Mouse (Mus musculus) kidney, postnatal 0 days (tissue): ENCODE results near the gene Tnrc6a. TPM values are rescaled to one million over a fixed set of nuclear protein-coding genes. Genes with fewer than 3 reads are reported as not detected.

ENCODE experiments used
- ATAC-seq: fragments of 200-750 bp; cut with Nextera tagmentation; replicated peaks from 2 replicates; pipeline ENCODE4 v1.8.0; 2017; ENCODE audit warnings: low read depth, moderate number of reproducible peaks, moderate TSS enrichment, moderate library complexity; ENCODE audit not compliant: low FRiP score
- DNase-seq: peaks from one replicate; pipeline ENCODE4 v3.0.0-alpha.2; 2016; ENCODE audit warnings: low spot score
- H3K27ac ChIP-seq: fragments of 300-500 bp; sonication (generic); 2 replicates; pipeline ENCODE4 v1.5.1; 2014; ENCODE audit warnings: mild to moderate bottlenecking
- H3K27me3 ChIP-seq: fragments of 300-500 bp; sonication (generic); 2 replicates; pipeline ENCODE4 v1.6.1; 2014; ENCODE audit warnings: low read length, mixed read lengths; ENCODE audit not compliant: insufficient read depth
- H3K36me3 ChIP-seq: fragments of 300-500 bp; sonication (generic); 2 replicates; pipeline ENCODE4 v1.6.1; 2014; ENCODE audit warnings: low read length, mixed read lengths; ENCODE audit not compliant: insufficient read depth
- H3K4me1 ChIP-seq: fragments of 300-500 bp; sonication (generic); replicated peaks from 2 replicates; pipeline ENCODE4 v1.6.1; 2014; ENCODE audit warnings: antibody characterized with exemption, low read length, mixed read lengths; ENCODE audit not compliant: insufficient read depth
- H3K4me2 ChIP-seq: fragments of 300-500 bp; sonication (generic); 2 replicates; pipeline ENCODE4 v1.6.1; 2014; ENCODE audit warnings: mild to moderate bottlenecking, low read length, moderate library complexity, mixed read lengths
- H3K4me3 ChIP-seq: fragments of 300-500 bp; sonication (generic); replicated peaks from 2 replicates; pipeline ENCODE4 v1.5.1; 2014; ENCODE audit warnings: low read depth, low read length
- H3K9ac ChIP-seq: fragments of 300-500 bp; sonication (generic); 2 replicates; pipeline ENCODE4 v1.6.1; 2014; ENCODE audit warnings: low read depth, low read length
- H3K9me3 ChIP-seq: fragments of 300-500 bp; sonication (generic); replicated peaks from 2 replicates; pipeline ENCODE4 v1.6.1; 2016; ENCODE audit warnings: low read length, inconsistent platforms, mixed read lengths
- CTCF ChIP-seq: IDR thresholded peaks from 2 replicates; pipeline ENCODE4 v1.5.1; 2016; ENCODE audit warnings: antibody characterized with exemption, low read depth, mild to moderate bottlenecking, moderate library complexity
- whole genome bisulfite sequencing: fragments of 180-500 bp; shearing (Covaris S2); extraction: QIAGEN DNeasy Blood & Tissue Kit; methylation state at CpG from one replicate; pipeline ENCODE4 v1.1.7; 2014; 5-methylcytosine and 5-hydroxymethylcytosine counted together
- polyA plus RNA-seq: library from polyadenylated mRNA; unstranded; fragments of >200 nt; fragmentation: Nextera tagmentation; extraction: Ambion mirVana; gene quantifications from 2 replicates; pipeline ENCODE4 v1.2.1, GENCODE M21; 2015

The Tnrc6a gene
- polyA plus RNA-seq, 1 experiment from 2014 or later, result 58.0 TPM

GRCm38 (mm10) chr7:123191731-123192130, 68.0 kb downstream of the Tnrc6a start:
- peak; percentile 50 for ATAC-seq
- no peak overlapping the region for H3K27ac ChIP-seq
- 65% methylated on average over 5 of the region's 5 CpGs for WGBS

GRCm38 (mm10) chr7:123193201-123193600, 69.5 kb downstream of the Tnrc6a start:
- H3K4me1 ChIP-seq, result no peaks in the 10 kb centered on the region
- TF ChIP-seq CTCF, result no peak

More at GRCm38 (mm10) chr7:123191731-123192130, 68.0 kb downstream of the Tnrc6a start:
- Histone ChIP-seq H3K36me3 (peaks cover 65% of the 10 kb centered on the region), H3K9me3 (no peaks in the 10 kb centered on the region), H3K4me3 (no peak overlapping the region), H3K4me2 (no peak overlapping the region), H3K27me3 (no peaks in the 10 kb centered on the region), H3K4me1 (no peaks in the 10 kb centered on the region), H3K9ac (no peak overlapping the region)
- DNase-seq, result no peak
- no peak for TF ChIP-seq CTCF

GRCm38 (mm10) chr7:123194696-123195095, 71.0 kb downstream of the Tnrc6a start:
- Histone ChIP-seq H3K36me3 (peaks cover 39% of the 10 kb centered on the region), H3K4me1 (no peaks in the 10 kb centered on the region), H3K27ac (no peak overlapping the region), H3K4me2 (no peak overlapping the region), H3K9ac (no peak overlapping the region), H3K4me3 (no peak overlapping the region), H3K27me3 (no peaks in the 10 kb centered on the region), H3K9me3 (no peaks in the 10 kb centered on the region)
- WGBS, result 85% methylated on average over 8 of the region's 8 CpGs
- no peak for ATAC-seq
- no peak for TF ChIP-seq CTCF
- no peak for DNase-seq

More at GRCm38 (mm10) chr7:123193201-123193600, 69.5 kb downstream of the Tnrc6a start:
- H3K4me2 ChIP-seq, result no peak overlapping the region
- peaks cover 53% of the 10 kb centered on the region for H3K36me3 ChIP-seq
- H3K27ac ChIP-seq, result no peak overlapping the region
- ATAC-seq (no peak), DNase-seq (no peak)
- no peaks in the 10 kb centered on the region for H3K9me3 ChIP-seq
- 92% methylated on average over 12 of the region's 12 CpGs for WGBS
- no peak overlapping the region for H3K4me3 ChIP-seq
- H3K27me3 ChIP-seq, result no peaks in the 10 kb centered on the region
- H3K9ac ChIP-seq, result no peak overlapping the region

GRCm38 (mm10) chr7:123196432-123196831, 72.7 kb downstream of the Tnrc6a start:
- no peak overlapping the region for H3K4me2 ChIP-seq
- no peak overlapping the region for H3K27ac ChIP-seq
- H3K4me1 ChIP-seq, result no peaks in the 10 kb centered on the region
- no peak for ATAC-seq
- TF ChIP-seq CTCF, result no peak
- WGBS, result 86% methylated on average over 5 of the region's 5 CpGs
- H3K36me3 ChIP-seq, result peaks cover 22% of the 10 kb centered on the region
- no peak for DNase-seq
- no peak overlapping the region for H3K4me3 ChIP-seq
- no peak overlapping the region for H3K9ac ChIP-seq
- H3K27me3 ChIP-seq, result no peaks in the 10 kb centered on the region
- no peaks in the 10 kb centered on the region for H3K9me3 ChIP-seq

GRCm38 (mm10) chr7:123198695-123199094, 75.0 kb downstream of the Tnrc6a start:
- H3K9me3 ChIP-seq, result no peaks in the 10 kb centered on the region
- no peaks in the 10 kb centered on the region for H3K27me3 ChIP-seq
- ATAC-seq (peak; percentile 85), DNase-seq (peak; percentile 64)
- no peak overlapping the region for H3K4me2 ChIP-seq
- H3K4me3 ChIP-seq, result no peak overlapping the region
- no peak overlapping the region for H3K9ac ChIP-seq
- peak overlapping the region; percentile 58 for H3K27ac ChIP-seq
- WGBS, result 38% methylated on average over 10 of the region's 10 CpGs
- no peak for TF ChIP-seq CTCF
- H3K4me1 ChIP-seq, result no peaks in the 10 kb centered on the region
- 0 out of 2 replicates have a peak, but pooled peaks cover 3% of the 10 kb centered on the region for H3K36me3 ChIP-seq

GRCm38 (mm10) chr7:123199151-123199550, 75.5 kb downstream of the Tnrc6a start:
- Histone ChIP-seq H3K36me3 (0 out of 2 replicates have a peak, but pooled peaks cover 3% of the 10 kb centered on the region), H3K27me3 (no peaks in the 10 kb centered on the region), H3K9ac (no peak overlapping the region), H3K4me3 (no peak overlapping the region), H3K4me1 (no peaks in the 10 kb centered on the region), H3K4me2 (no peak overlapping the region), H3K27ac (peak overlapping the region; percentile 58), H3K9me3 (no peaks in the 10 kb centered on the region)
- DNase-seq (no peak), ATAC-seq (peak; percentile 53; the same call in 1 of the 2 replicates)
- WGBS, result 53% methylated on average over 3 of the region's 3 CpGs
- no peak for TF ChIP-seq CTCF
